Mouse (Mus musculus): ENCODE measurements around the gene Pced1b. TPM values are rescaled to one million over a fixed set of nuclear protein-coding genes. Genes with fewer than 3 reads are reported as not detected.

The Pced1b gene
- polyA plus RNA-seq, 1 experiment from 2014 or later, result 2.6 TPM

DNA sequence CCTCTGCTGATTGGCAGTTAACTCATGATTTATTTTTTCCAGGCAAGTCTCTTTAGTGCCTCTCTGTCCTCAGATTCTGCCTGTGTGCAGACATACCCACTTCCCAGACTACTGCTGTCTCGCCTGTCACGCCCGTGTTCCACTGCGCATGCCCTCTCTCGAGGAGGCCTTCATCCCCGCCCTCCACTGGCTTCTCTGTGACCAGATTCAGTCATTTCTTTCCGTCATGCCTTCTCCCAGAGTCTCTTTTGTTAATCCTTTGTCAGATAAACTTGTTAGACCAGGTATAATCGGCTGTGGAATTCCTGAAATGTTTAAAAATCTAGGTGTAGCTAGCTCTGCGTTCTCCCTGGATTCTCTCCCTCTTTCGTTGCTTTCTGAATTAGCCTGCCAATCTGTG, 23.5 kb upstream of the Pced1b start:
- Histone ChIP-seq H3K4me1 (ENCODE audit: control insufficient read depth in 2 of 2, insufficient read depth in 2 of 2, low read length in 2 of 2) (no peaks in the 10 kb centered on the region), H3K9me3 (ENCODE audit: control insufficient read depth, low read length) (peaks cover 3% of the 10 kb centered on the region; the same call in 1 of the 2 replicates), H3K27ac (replicated peaks in 1 of 2; ENCODE audit: control insufficient read depth in 1 of 2, insufficient read depth in 1 of 2, low read depth in 2 of 2, low read length in 2 of 2) (no peak overlapping the region), H3K4me2 (ENCODE audit: low read length) (no peak overlapping the region), H3K9ac (ENCODE audit: low read length) (no peak overlapping the region), H3K27me3 (ENCODE audit: control insufficient read depth, insufficient read depth, low read length) (0 out of 2 replicates have a peak, but pooled peaks cover 4% of the 10 kb centered on the region), H3K36me3 (ENCODE audit: control insufficient read depth, insufficient read depth, low read length) (no peaks in the 10 kb centered on the region), H3K4me3 (ENCODE audit: control insufficient read depth in 1 of 2, insufficient read depth in 1 of 2, low read depth in 1 of 2, low read length in 2 of 2) (no peak overlapping the region)
- no peak for ATAC-seq (ENCODE audit: insufficient number of reproducible peaks, insufficient read depth, low FRiP score, low read depth)
- 85% methylated on average over 10 of the region's 10 CpGs for WGBS

DNA sequence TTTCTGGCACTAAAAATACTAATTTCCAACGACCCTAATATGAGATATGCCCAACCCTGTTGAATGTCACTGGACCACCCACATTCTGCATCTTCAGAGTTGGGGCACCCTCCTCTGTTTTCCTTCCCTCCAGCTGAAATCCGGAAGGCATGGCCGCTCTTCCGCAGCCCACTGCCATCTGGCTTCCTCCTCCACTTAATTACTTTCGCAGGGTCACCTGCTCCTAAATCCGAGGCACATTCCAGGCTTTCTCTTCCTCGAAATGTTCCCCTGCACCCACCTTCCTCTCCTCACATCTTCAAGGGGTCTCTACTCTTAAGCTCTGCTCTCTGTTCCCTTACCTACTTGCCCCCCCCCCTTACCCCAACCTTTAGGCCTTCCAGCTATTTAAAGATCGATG, 22.9 kb upstream of the Pced1b start:
- Histone ChIP-seq H3K36me3 (ENCODE audit: control insufficient read depth, insufficient read depth, low read length) (no peaks in the 10 kb centered on the region), H3K27ac (replicated peaks in 1 of 2; ENCODE audit: control insufficient read depth in 1 of 2, insufficient read depth in 1 of 2, low read depth in 2 of 2, low read length in 2 of 2) (no peak overlapping the region), H3K27me3 (ENCODE audit: control insufficient read depth, insufficient read depth, low read length) (0 out of 2 replicates have a peak, but pooled peaks cover 4% of the 10 kb centered on the region), H3K4me1 (ENCODE audit: control insufficient read depth in 2 of 2, insufficient read depth in 2 of 2, low read length in 2 of 2) (no peaks in the 10 kb centered on the region), H3K4me2 (ENCODE audit: low read length) (no peak overlapping the region), H3K4me3 (ENCODE audit: control insufficient read depth in 1 of 2, insufficient read depth in 1 of 2, low read depth in 1 of 2, low read length in 2 of 2) (no peak overlapping the region), H3K9ac (ENCODE audit: low read length) (no peak overlapping the region), H3K9me3 (ENCODE audit: control insufficient read depth, low read length) (peaks cover 3% of the 10 kb centered on the region; the same call in 1 of the 2 replicates)
- 85% methylated on average over 8 of the region's 8 CpGs for WGBS
- no peak for ATAC-seq (ENCODE audit: insufficient number of reproducible peaks, insufficient read depth, low FRiP score, low read depth)

DNA sequence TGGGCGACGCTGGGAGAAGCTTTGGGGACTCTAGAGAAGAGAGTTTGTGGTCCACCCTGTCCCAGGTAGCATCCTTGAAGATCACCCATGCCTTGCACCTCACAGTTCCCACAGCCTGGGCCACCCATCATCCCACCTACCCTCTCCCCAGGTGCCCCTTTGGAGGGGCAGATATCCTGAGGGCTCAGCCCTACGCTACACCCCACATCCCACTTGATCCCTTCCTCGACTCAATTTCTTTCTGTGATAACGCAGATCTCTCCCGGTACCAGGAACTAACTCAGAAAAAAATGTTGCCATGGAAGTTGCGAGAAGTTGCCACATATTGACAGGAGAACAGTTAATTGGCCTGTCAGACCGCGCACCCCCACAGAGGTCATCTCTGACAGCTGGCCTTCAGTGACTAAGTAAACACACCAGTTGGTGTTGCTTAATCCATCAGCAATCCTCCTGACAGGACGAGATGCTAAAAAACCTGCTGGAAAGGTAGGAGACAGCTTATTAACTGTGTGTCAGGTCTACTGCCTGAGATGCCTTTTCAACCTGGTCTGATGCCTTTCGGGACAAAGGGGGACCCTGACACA, 17.3 kb upstream of the Pced1b start:
- no peak overlapping the region for H3K4me3 ChIP-seq (ENCODE audit: control insufficient read depth in 1 of 2, insufficient read depth in 1 of 2, low read depth in 1 of 2, low read length in 2 of 2)
- no peaks in the 10 kb centered on the region for H3K4me1 ChIP-seq (ENCODE audit: control insufficient read depth in 2 of 2, insufficient read depth in 2 of 2, low read length in 2 of 2)
- 0 out of 2 replicates have a peak, but pooled peaks cover 4% of the 10 kb centered on the region for H3K27me3 ChIP-seq (ENCODE audit: control insufficient read depth, insufficient read depth, low read length)
- H3K27ac ChIP-seq (replicated peaks in 1 of 2; ENCODE audit: control insufficient read depth in 1 of 2, insufficient read depth in 1 of 2, low read depth in 2 of 2, low read length in 2 of 2), result no peak overlapping the region
- no peak overlapping the region for H3K4me2 ChIP-seq (ENCODE audit: low read length)
- H3K36me3 ChIP-seq (ENCODE audit: control insufficient read depth, insufficient read depth, low read length), result no peaks in the 10 kb centered on the region
- no peak for ATAC-seq (ENCODE audit: insufficient number of reproducible peaks, insufficient read depth, low FRiP score, low read depth)
- H3K9ac ChIP-seq (ENCODE audit: low read length), result no peak overlapping the region
- WGBS, result 80% methylated on average over 11 of the region's 11 CpGs
- no peaks in the 10 kb centered on the region; the same call in 1 of the 2 replicates for H3K9me3 ChIP-seq (ENCODE audit: control insufficient read depth, low read length)

DNA sequence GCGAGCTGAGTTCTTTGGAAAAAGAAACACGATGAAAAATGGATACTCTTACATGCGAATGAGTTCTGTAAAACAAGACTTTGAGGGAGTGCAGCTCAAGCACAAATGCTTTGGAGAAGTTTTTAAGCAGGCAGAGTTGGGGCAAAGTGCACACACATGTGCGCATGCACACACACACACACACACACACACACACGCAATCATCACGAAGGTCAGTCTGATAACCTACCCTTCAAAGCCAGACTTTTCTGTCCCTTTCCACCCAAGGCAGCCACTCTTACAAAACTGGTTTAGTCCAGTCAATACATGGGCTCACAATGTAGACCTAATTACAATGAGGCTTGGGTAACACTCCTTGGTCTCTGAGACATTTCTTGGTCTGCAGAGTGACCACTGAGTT, 12.8 kb upstream of the Pced1b start:
- Histone ChIP-seq H3K4me3 (ENCODE audit: control insufficient read depth in 1 of 2, insufficient read depth in 1 of 2, low read depth in 1 of 2, low read length in 2 of 2) (no peak overlapping the region), H3K9me3 (ENCODE audit: control insufficient read depth, low read length) (no peaks in the 10 kb centered on the region; the same call in 1 of the 2 replicates), H3K9ac (ENCODE audit: low read length) (no peak overlapping the region), H3K27me3 (ENCODE audit: control insufficient read depth, insufficient read depth, low read length) (no peaks in the 10 kb centered on the region; the same call in 1 of the 2 replicates), H3K27ac (replicated peaks in 1 of 2; ENCODE audit: control insufficient read depth in 1 of 2, insufficient read depth in 1 of 2, low read depth in 2 of 2, low read length in 2 of 2) (no peak overlapping the region), H3K4me2 (ENCODE audit: low read length) (no peak overlapping the region), H3K36me3 (ENCODE audit: control insufficient read depth, insufficient read depth, low read length) (no peaks in the 10 kb centered on the region), H3K4me1 (ENCODE audit: control insufficient read depth in 2 of 2, insufficient read depth in 2 of 2, low read length in 2 of 2) (no peaks in the 10 kb centered on the region)
- no peak for ATAC-seq (ENCODE audit: insufficient number of reproducible peaks, insufficient read depth, low FRiP score, low read depth)
- WGBS, result 79% methylated on average over 6 of the region's 6 CpGs

DNA sequence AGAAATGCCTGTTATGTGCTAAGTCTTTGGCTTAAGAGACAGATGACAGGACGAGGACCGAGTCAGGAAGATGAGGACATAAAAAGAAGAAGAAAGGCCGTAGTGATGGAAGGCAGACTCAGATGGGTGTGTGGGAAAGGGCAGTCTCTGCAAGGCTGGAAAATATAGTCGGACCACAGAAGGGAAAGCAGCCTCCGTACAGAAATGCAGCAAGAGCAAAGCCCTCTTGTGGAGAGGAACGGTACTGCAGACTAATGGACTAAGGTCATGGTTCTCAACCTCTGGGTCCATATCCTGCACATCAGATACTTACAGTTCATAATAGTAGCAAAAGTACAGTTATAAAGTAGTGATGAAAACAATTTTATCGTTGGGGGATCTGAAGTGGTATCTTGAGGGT, 11.7 kb upstream of the Pced1b start:
- ATAC-seq (ENCODE audit: insufficient number of reproducible peaks, insufficient read depth, low FRiP score, low read depth), result no peak
- Histone ChIP-seq H3K27me3 (ENCODE audit: control insufficient read depth, insufficient read depth, low read length) (no peaks in the 10 kb centered on the region; the same call in 1 of the 2 replicates), H3K36me3 (ENCODE audit: control insufficient read depth, insufficient read depth, low read length) (no peaks in the 10 kb centered on the region), H3K9me3 (ENCODE audit: control insufficient read depth, low read length) (no peaks in the 10 kb centered on the region; the same call in 1 of the 2 replicates), H3K4me2 (ENCODE audit: low read length) (no peak overlapping the region), H3K4me3 (ENCODE audit: control insufficient read depth in 1 of 2, insufficient read depth in 1 of 2, low read depth in 1 of 2, low read length in 2 of 2) (no peak overlapping the region), H3K9ac (ENCODE audit: low read length) (no peak overlapping the region), H3K4me1 (ENCODE audit: control insufficient read depth in 2 of 2, insufficient read depth in 2 of 2, low read length in 2 of 2) (no peaks in the 10 kb centered on the region), H3K27ac (replicated peaks in 1 of 2; ENCODE audit: control insufficient read depth in 1 of 2, insufficient read depth in 1 of 2, low read depth in 2 of 2, low read length in 2 of 2) (no peak overlapping the region)
- WGBS, result 22% methylated on average over 7 of the region's 7 CpGs

DNA sequence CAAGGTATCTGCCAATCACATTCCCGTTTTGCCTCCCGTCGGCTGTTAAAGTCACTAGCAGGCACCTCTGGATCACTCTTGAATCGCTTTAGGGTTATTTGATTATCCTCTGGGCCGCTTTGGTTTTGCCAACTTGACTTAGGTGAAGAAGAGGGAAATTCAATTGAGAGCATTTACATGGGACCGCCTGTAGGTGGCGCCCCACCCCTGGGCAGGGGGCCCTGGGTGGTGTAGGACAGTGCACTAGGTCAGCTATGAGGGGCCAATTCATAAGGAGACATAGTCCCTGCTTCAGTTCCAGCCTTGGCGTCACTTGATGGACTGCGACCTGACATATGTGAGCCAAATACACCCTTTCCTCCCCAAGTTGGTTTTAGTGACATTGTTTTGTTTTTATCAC, 10.0 kb upstream of the Pced1b start:
- H3K27me3 ChIP-seq (ENCODE audit: control insufficient read depth, insufficient read depth, low read length), result no peaks in the 10 kb centered on the region; the same call in 1 of the 2 replicates
- H3K36me3 ChIP-seq (ENCODE audit: control insufficient read depth, insufficient read depth, low read length), result no peaks in the 10 kb centered on the region
- WGBS, result 38% methylated on average over 9 of the region's 9 CpGs
- H3K9me3 ChIP-seq (ENCODE audit: control insufficient read depth, low read length), result no peaks in the 10 kb centered on the region
- H3K4me1 ChIP-seq (ENCODE audit: control insufficient read depth in 2 of 2, insufficient read depth in 2 of 2, low read length in 2 of 2), result no peaks in the 10 kb centered on the region
- H3K9ac ChIP-seq (ENCODE audit: low read length), result no peak overlapping the region
- no peak overlapping the region for H3K4me3 ChIP-seq (ENCODE audit: control insufficient read depth in 1 of 2, insufficient read depth in 1 of 2, low read depth in 1 of 2, low read length in 2 of 2)
- no peak overlapping the region for H3K4me2 ChIP-seq (ENCODE audit: low read length)
- H3K27ac ChIP-seq (replicated peaks in 1 of 2; ENCODE audit: control insufficient read depth in 1 of 2, insufficient read depth in 1 of 2, low read depth in 2 of 2, low read length in 2 of 2), result no peak overlapping the region
- no peak for ATAC-seq (ENCODE audit: insufficient number of reproducible peaks, insufficient read depth, low FRiP score, low read depth)

DNA sequence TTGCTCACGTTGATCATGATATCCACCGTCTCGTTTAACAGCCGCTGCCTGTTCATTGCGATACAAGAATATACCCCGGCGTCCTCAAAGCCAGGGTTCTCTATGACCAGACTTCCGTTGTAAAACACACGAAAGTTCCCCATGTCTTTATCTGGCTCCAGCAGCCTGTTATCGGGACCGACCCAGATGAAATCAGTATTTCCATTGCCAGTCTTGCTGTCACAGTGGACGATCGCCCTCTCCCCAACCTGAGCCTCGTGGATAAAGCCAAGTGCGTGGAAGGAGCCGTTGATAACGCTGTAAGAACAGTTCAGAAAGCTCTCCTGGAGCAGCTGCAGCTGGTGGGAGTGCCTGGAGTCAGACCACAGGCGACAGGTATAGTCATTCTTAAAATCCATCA, 1.5 kb upstream of the Pced1b start:
- no peaks in the 10 kb centered on the region for H3K36me3 ChIP-seq (ENCODE audit: control insufficient read depth, insufficient read depth, low read length)
- peaks cover 26% of the 10 kb centered on the region for H3K27me3 ChIP-seq (ENCODE audit: control insufficient read depth, insufficient read depth, low read length)
- no peak overlapping the region for H3K9ac ChIP-seq (ENCODE audit: low read length)
- H3K27ac ChIP-seq (replicated peaks in 1 of 2; ENCODE audit: control insufficient read depth in 1 of 2, insufficient read depth in 1 of 2, low read depth in 2 of 2, low read length in 2 of 2), result no peak overlapping the region
- peaks cover 0 to 9% of the 10 kb centered on the region in 2 experiments; a peak in 1 of 4 replicates for H3K4me1 ChIP-seq (ENCODE audit: control insufficient read depth in 2 of 2, insufficient read depth in 2 of 2, low read length in 2 of 2)
- H3K4me3 ChIP-seq (ENCODE audit: control insufficient read depth in 1 of 2, insufficient read depth in 1 of 2, low read depth in 1 of 2, low read length in 2 of 2), result no peak overlapping the region
- 56% methylated on average over 18 of the region's 18 CpGs for WGBS
- no peak for ATAC-seq (ENCODE audit: insufficient number of reproducible peaks, insufficient read depth, low FRiP score, low read depth)
- peak overlapping the region; percentile 95 for H3K4me2 ChIP-seq (ENCODE audit: low read length)
- H3K9me3 ChIP-seq (ENCODE audit: control insufficient read depth, low read length), result no peaks in the 10 kb centered on the region

DNA sequence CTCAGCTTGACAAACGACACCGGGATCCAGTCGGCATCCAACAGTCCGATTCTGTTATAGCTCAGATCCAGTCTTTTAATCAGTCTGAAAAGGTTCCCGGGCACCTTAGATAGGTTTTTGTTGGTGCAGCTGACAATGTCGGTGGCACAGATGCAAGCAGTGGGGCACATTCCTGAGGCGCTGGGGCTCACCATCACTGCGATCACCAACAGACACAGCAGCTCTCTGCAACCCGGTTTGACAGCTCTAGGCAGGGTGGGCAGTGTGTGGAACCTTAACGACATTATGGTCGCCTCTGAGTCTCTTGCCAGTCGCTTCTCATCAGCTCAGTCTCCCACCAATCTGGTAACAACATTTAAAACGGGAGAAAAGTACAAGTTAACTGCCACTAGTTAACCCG, 651 bp upstream of the Pced1b start:
- WGBS, result 21% methylated on average over 14 of the region's 14 CpGs
- H3K4me2 ChIP-seq (ENCODE audit: low read length), result peak overlapping the region; percentile 95
- no peaks in the 10 kb centered on the region for H3K36me3 ChIP-seq (ENCODE audit: control insufficient read depth, insufficient read depth, low read length)
- peak overlapping the region; percentile 14 to 89; a peak in 3 of 4 replicates for H3K4me3 ChIP-seq (ENCODE audit: control insufficient read depth in 1 of 2, insufficient read depth in 1 of 2, low read depth in 1 of 2, low read length in 2 of 2)
- no peak overlapping the region for H3K27ac ChIP-seq (replicated peaks in 1 of 2; ENCODE audit: control insufficient read depth in 1 of 2, insufficient read depth in 1 of 2, low read depth in 2 of 2, low read length in 2 of 2)
- peaks cover 0 to 9% of the 10 kb centered on the region in 2 experiments; a peak in 1 of 4 replicates for H3K4me1 ChIP-seq (ENCODE audit: control insufficient read depth in 2 of 2, insufficient read depth in 2 of 2, low read length in 2 of 2)
- ATAC-seq (ENCODE audit: insufficient number of reproducible peaks, insufficient read depth, low FRiP score, low read depth), result no peak
- H3K9me3 ChIP-seq (ENCODE audit: control insufficient read depth, low read length), result no peaks in the 10 kb centered on the region
- H3K9ac ChIP-seq (ENCODE audit: low read length), result peak overlapping the region; percentile 85
- H3K27me3 ChIP-seq (ENCODE audit: control insufficient read depth, insufficient read depth, low read length), result peaks cover 26% of the 10 kb centered on the region

Measured in heart, embryonic 14.5 days (tissue).